Mouse (Mus musculus) intestine, embryonic 15.5 days (tissue): ENCODE data around the gene Sqstm1. TPM values are rescaled to one million over a fixed set of nuclear protein-coding genes. Genes with fewer than 3 reads are reported as not detected.

Experiments used
- ATAC-seq: fragments of 200-750 bp; cut with Nextera tagmentation; 2 replicates; pipeline ENCODE4 v1.8.0; 2017; ENCODE audit warnings: moderate TSS enrichment, moderate library complexity
- H3K27ac ChIP-seq: fragments of 300-500 bp; sonication (generic); 2 replicates; pipeline ENCODE4 v1.5.1; 2015; ENCODE audit warnings: mild to moderate bottlenecking, inconsistent platforms
- H3K27me3 ChIP-seq: fragments of 300-500 bp; sonication (generic); replicated peaks from 2 replicates; pipeline ENCODE4 v1.6.1; 2015; ENCODE audit warnings: inconsistent platforms
- H3K36me3 ChIP-seq: fragments of 300-500 bp; sonication (generic); 2 replicates; pipeline ENCODE4 v1.6.1; 2015; ENCODE audit warnings: inconsistent platforms
- H3K4me1 ChIP-seq: fragments of 300-500 bp; sonication (generic); replicated peaks from 2 replicates; pipeline ENCODE4 v1.6.1; 2015; ENCODE audit warnings: inconsistent platforms
- H3K4me2 ChIP-seq: fragments of 300-500 bp; sonication (generic); replicated peaks from 2 replicates; pipeline ENCODE4 v1.6.1; 2015; ENCODE audit warnings: mild to moderate bottlenecking, inconsistent platforms
- H3K4me3 ChIP-seq: fragments of 300-500 bp; sonication (generic); replicated peaks from 2 replicates; pipeline ENCODE4 v1.5.1; 2015; ENCODE audit warnings: inconsistent platforms
- H3K9ac ChIP-seq: fragments of 300-500 bp; sonication (generic); 2 replicates; pipeline ENCODE4 v1.6.1; 2015; ENCODE audit warnings: inconsistent platforms
- H3K9me3 ChIP-seq: fragments of 300-500 bp; sonication (generic); 2 replicates; pipeline ENCODE4 v1.6.1; 2016; ENCODE audit warnings: inconsistent platforms
- WGBS: fragments of 180-500 bp; shearing (Covaris S2); methylation state at CpG from one replicate; pipeline ENCODE4 v1.1.7; 2015; 5-methylcytosine and 5-hydroxymethylcytosine counted together
- polyA plus RNA-seq: library from polyadenylated mRNA; unstranded; fragments of >200 nt; fragmentation: Nextera tagmentation; extraction: Ambion mirVana; gene quantifications from 2 replicates; pipeline ENCODE4 v1.2.1, GENCODE M21; 2015

The Sqstm1 gene
- polyA plus RNA-seq, 1 experiment from 2014 or later, result 189 TPM

- Histone ChIP-seq H3K4me2 (no peak overlapping the region), H3K4me3 (no peak overlapping the region), H3K27me3 (no peaks in the 10 kb centered on the region), H3K4me1 (peaks cover 41% of the 10 kb centered on the region), H3K27ac (no peak overlapping the region), H3K9me3 (no peaks in the 10 kb centered on the region), H3K9ac (no peak overlapping the region), H3K36me3 (peaks cover 12% of the 10 kb centered on the region; the same call in 1 of the 2 replicates)
- WGBS, result 87% methylated on average over 4 of the region's 4 CpGs
- no peak for ATAC-seq
Measured at GRCm38 (mm10) chr11:50227736-50228135, 17.1 kb upstream of the Sqstm1 start.

DNA sequence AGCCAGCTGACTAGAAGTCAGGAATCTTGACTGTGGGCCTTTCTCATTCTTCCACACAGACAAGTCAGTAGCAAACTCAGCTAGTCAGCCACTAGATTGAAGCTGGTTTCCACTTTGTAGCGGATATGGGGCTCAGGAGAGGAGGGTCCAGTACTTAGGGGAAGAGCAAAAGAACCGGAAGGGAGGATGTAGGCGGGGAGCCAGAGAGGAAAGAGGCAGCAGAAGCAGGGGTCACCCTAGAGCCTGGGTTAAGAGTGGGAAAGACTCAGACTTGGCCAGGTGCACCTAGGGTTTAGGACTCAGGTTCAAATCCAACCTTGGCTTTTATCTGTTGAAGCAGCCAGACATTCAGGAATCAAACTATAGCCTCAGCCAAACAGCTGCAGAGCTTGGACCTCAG lies 16.6 kb upstream of the Sqstm1 start:
- 82% methylated on average over 3 of the region's 3 CpGs for WGBS
- H3K4me3 ChIP-seq, result no peak overlapping the region
- H3K4me2 ChIP-seq, result peak overlapping the region; percentile 94; the same call in 1 of the 2 replicates
- peaks cover 42% of the 10 kb centered on the region for H3K4me1 ChIP-seq
- H3K9ac ChIP-seq, result no peak overlapping the region
- no peak for ATAC-seq
- H3K27ac ChIP-seq, result no peak overlapping the region
- no peaks in the 10 kb centered on the region for H3K9me3 ChIP-seq
- no peaks in the 10 kb centered on the region for H3K27me3 ChIP-seq
- peaks cover 7% of the 10 kb centered on the region; the same call in 1 of the 2 replicates for H3K36me3 ChIP-seq

DNA sequence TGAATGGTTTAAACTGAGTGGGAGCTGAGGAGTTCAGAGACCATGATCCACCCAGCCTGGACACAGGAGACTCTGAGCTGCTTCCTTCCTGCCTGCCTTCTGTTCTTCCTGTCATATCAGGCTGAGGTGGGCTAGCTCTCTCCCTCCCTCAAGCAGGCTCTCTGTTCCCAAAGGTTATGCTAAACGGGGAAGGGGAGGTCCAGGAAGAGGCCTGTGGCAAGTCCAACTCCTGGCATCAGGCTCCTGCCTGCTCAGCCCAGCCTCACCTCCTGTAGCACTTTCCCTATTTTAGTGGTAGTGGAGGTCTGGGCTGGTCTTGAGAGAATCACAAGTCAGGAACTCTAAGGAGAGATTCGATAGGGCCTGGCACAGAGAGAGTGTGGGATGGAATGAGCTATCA lies 15.8 kb upstream of the Sqstm1 start:
- ATAC-seq, result no peak
- Histone ChIP-seq H3K9me3 (no peaks in the 10 kb centered on the region), H3K4me2 (peak overlapping the region; percentile 94), H3K27ac (0 out of 2 replicates have a peak overlapping the region, but pooled peaks have one; percentile 91), H3K9ac (peak overlapping the region; percentile 94), H3K27me3 (no peaks in the 10 kb centered on the region), H3K4me3 (peak overlapping the region; percentile 95), H3K4me1 (peaks cover 42% of the 10 kb centered on the region), H3K36me3 (no peaks in the 10 kb centered on the region)
- 34% methylated on average over 2 of the region's 2 CpGs for WGBS

GRCm38 (mm10) chr11:50225611-50226378 lies 15.2 kb upstream of the Sqstm1 start:
- peaks cover 38% of the 10 kb centered on the region for H3K4me1 ChIP-seq
- H3K4me3 ChIP-seq, result peak overlapping the region; percentile 95
- H3K27me3 ChIP-seq, result no peaks in the 10 kb centered on the region
- H3K36me3 ChIP-seq, result no peaks in the 10 kb centered on the region
- WGBS, result 3% methylated on average over 34 of the region's 34 CpGs
- H3K9me3 ChIP-seq, result no peaks in the 10 kb centered on the region
- H3K9ac ChIP-seq, result peak overlapping the region; percentile 94
- ATAC-seq, result peak; percentile 24
- H3K27ac ChIP-seq, result peak overlapping the region; percentile 91
- peak overlapping the region; percentile 94 for H3K4me2 ChIP-seq

DNA sequence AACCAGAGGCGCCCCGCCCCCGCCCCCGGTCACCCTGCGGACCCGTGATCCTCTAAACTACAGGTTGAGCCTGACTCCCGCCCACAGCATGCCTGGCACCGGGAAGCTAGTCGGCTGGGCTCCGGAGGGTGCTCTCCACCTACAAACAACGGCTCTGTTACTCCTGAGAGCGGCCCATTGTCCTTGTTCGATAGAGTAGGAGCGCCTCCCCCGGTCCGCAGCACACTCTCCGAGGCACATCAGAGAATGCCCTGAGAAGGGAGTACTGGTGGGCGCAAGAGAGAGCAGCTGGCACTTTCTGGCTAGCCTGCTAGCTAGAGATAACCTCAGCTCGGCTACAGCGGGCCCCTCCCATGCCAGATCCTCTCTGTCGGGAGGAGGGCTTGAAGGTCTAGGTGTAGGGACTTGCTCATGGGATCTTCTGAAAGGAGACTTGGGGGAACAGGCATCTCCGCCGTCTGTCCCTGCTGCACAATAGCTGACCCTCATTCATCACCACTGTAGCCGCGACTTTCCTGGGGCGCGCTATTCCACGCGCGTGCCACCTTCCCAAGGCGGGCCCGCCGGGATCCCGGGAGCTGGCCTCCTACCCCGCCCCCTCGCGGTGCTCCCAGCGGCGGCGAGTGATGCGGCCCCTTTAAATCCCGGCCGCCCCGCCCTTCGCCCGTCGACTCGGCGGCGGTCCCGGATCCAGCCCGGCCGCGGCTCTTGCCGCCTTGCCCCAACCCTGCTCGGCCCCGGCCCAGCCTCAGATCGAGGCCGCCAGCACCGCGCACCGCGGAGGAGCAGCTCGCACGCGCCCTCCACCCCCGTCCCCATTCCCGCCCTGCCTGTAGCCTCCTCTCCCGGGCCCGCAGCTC lies 14.3 kb upstream of the Sqstm1 start:
- Histone ChIP-seq H3K4me1 (peaks cover 33% of the 10 kb centered on the region), H3K36me3 (no peaks in the 10 kb centered on the region), H3K9ac (peak overlapping the region; percentile 94), H3K4me3 (peak overlapping the region; percentile 95), H3K27ac (peak overlapping the region; percentile 91), H3K4me2 (peak overlapping the region; percentile 94), H3K27me3 (no peaks in the 10 kb centered on the region), H3K9me3 (no peaks in the 10 kb centered on the region)
- peak; percentile 90 for ATAC-seq
- under 1% methylated on average over 70 of the region's 70 CpGs for WGBS

DNA sequence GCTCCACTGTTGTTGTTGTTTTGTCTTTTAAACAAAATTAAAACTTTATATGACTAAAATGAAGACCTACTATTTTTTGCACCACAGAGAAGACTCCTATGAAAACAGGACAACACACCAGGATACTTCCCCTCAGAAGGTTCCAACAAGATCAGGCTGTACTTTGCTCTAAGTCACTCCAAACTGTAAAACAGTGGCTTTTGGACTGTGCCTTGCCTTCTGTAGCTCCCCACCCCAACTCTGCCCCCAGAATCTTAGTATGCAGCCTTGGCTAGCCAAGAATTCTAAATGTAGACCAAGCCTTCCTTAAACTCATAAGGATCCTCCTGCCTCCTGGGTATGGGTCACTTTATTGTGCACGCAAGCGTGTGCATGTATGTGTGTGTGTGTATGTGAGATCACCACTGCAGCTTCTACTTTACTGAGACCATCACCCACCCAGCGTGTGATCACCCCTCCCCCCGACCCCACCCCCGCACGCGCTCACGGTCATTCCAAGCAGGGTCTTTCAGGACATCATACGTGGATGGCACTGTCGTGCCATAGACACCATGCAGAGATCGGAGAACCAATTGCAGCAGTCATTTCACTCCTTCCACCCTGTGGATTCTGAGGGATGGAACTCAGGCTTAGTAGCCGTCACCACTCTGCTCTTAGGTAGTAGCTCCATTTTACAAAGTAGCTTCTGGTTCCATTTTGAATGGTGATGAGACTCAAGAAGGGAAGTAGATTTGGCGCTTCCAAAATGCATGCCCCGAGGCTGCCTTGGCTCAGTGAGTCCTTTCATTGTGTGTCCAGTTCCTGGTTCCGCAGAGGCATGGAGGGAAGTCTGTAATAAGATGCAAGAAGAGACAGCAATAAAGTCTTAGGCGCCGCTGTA lies 13.4 kb upstream of the Sqstm1 start:
- 5% methylated on average over 17 of the region's 17 CpGs for WGBS

DNA sequence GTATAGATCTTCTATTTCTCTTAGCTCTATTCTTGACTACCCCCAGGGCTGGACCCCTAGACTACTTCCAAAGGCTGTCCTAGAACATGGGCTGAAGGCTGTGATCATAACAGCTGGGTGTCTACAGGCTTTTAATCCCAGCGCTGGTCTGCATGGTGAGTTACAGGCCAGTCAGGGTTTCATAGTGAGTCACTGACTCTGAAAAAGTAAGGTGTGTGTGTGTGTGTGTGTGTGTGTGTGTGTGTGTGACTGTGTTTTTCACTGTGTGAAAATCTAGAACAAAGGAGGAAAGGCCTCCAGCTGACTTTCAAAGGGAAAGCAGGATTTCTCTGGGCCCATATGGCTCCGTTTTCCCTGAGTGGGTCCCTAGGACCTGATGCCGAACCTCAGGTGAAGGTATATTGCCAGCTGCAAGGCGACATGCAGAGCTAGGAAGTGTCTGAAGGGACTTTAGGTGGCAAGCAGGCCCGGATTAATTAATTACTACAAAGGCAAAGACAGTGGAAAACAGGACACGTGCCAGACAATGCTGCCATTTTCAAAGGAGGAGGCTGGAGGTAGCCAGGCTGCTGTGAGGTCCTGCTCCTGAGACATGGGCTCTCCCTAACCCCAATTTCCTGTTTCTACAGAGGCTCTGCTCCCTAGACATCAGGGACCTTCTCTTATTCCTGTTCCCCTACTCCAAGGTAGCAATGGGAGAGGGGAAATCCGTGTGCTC lies 12.1 kb upstream of the Sqstm1 start:
- Histone ChIP-seq H3K27me3 (no peaks in the 10 kb centered on the region), H3K4me3 (no peak overlapping the region), H3K9me3 (no peaks in the 10 kb centered on the region), H3K27ac (no peak overlapping the region), H3K4me2 (peak overlapping the region; percentile 94; the same call in 1 of the 2 replicates), H3K9ac (no peak overlapping the region), H3K4me1 (peaks cover 30% of the 10 kb centered on the region), H3K36me3 (no peaks in the 10 kb centered on the region)
- ATAC-seq, result no peak
- 61% methylated on average over 7 of the region's 7 CpGs for WGBS

More for the DNA sequence above, 13.4 kb upstream of the Sqstm1 start:
- Histone ChIP-seq H3K4me3 (peak overlapping the region; percentile 95), H3K9me3 (no peaks in the 10 kb centered on the region), H3K36me3 (no peaks in the 10 kb centered on the region), H3K4me2 (peak overlapping the region; percentile 94), H3K27ac (peak overlapping the region; percentile 91), H3K4me1 (peaks cover 33% of the 10 kb centered on the region), H3K27me3 (no peaks in the 10 kb centered on the region), H3K9ac (peak overlapping the region; percentile 94)
- ATAC-seq, result peak; percentile 1; the same call in 1 of the 2 replicates

DNA sequence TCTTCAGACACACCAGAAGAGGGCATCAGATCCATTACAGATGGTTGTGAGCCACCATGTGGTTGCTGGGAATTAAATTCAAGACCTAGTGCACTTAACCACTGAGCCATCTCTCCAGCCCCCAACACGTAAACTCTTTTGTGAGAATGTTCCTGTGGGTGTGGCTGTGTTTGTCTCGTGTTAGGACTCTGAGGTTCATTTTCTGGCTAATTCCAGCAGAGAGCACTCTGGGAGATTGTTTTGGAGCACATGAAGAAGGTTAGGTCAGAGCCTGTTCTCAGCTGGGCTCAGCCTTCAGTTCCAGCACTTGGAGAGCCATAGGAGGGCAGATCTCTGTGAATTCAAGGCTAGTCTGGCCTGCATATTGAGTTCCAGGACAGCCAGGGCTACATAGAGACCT lies 9.2 kb upstream of the Sqstm1 start:
- no peak overlapping the region for H3K27ac ChIP-seq
- H3K27me3 ChIP-seq, result no peaks in the 10 kb centered on the region
- no peak overlapping the region for H3K4me3 ChIP-seq
- H3K9ac ChIP-seq, result no peak overlapping the region
- peaks cover 26% of the 10 kb centered on the region for H3K4me1 ChIP-seq
- ATAC-seq, result no peak
- H3K36me3 ChIP-seq, result no peaks in the 10 kb centered on the region
- H3K4me2 ChIP-seq, result no peak overlapping the region
- no peaks in the 10 kb centered on the region for H3K9me3 ChIP-seq
- 55% methylated on average over 2 of the region's 2 CpGs for WGBS

DNA sequence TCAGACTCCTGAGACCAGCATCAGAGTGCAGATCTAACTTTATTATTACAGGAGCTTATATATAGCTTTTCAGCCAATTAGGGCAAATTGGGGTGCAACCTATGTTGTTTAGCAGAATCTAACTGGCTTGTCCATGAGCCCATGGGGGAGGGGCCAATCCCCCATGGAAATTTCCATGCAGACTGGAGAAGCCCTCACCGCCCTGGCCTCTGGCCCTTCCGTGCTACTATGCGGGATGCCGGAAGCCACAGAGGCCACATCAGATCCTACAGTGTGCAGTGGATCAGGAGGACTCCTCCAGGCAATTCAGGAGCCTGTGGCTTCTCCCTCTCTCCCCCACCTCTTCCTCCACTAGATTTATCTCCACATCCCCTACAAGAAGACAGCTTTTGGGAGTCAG lies 7.2 kb upstream of the Sqstm1 start:
- Histone ChIP-seq H3K27me3 (no peaks in the 10 kb centered on the region), H3K4me2 (no peak overlapping the region), H3K4me3 (no peak overlapping the region), H3K9ac (no peak overlapping the region), H3K4me1 (peaks cover 24% of the 10 kb centered on the region), H3K9me3 (no peaks in the 10 kb centered on the region), H3K27ac (no peak overlapping the region), H3K36me3 (no peaks in the 10 kb centered on the region)
- no peak for ATAC-seq
- 66% methylated on average over 4 of the region's 4 CpGs for WGBS

DNA sequence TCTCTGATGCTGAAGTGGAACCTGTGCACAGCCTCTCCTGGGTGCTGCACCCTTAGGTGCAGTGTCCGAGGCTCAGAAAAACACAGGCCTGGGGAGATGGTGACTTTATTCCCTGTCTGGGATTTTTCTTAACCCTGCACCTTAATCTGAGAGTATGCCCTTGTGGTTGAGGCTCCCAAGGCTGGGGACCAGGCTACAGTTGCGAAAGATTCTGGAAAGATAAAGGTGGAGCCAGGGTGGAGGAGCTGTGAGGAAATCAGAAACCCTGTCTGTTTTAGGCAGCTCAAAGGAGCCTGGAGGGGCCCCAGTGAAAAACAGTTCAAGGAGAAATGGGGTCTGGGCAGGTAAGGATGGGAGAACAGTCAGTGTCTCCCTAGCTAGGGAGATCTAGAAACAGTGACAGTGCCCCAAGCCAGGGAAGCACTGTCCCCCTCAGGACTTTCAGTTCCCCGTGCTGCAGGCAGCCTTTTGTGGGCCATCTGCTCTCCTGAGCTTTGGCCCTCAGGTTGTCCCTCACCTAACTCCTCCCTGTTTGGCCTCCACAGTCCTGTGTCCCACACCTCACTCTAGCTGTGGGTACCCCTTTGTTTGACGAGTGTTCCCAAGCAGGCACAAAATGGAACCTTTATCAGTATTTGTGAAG lies 6.2 kb upstream of the Sqstm1 start:
- Histone ChIP-seq H3K4me2 (no peak overlapping the region), H3K4me1 (peaks cover 23% of the 10 kb centered on the region), H3K9ac (no peak overlapping the region), H3K27me3 (no peaks in the 10 kb centered on the region), H3K27ac (no peak overlapping the region), H3K36me3 (no peaks in the 10 kb centered on the region), H3K9me3 (no peaks in the 10 kb centered on the region), H3K4me3 (no peak overlapping the region)
- no peak for ATAC-seq
- WGBS, result 74% methylated on average over 4 of the region's 4 CpGs

- Histone ChIP-seq H3K27me3 (no peaks in the 10 kb centered on the region), H3K27ac (no peak overlapping the region), H3K9ac (no peak overlapping the region), H3K36me3 (no peaks in the 10 kb centered on the region), H3K4me2 (peak overlapping the region; percentile 24), H3K9me3 (no peaks in the 10 kb centered on the region), H3K4me3 (no peak overlapping the region), H3K4me1 (peaks cover 28% of the 10 kb centered on the region)
- no peak for ATAC-seq
- 25% methylated on average over 9 of the region's 9 CpGs for WGBS
Measured at GRCm38 (mm10) chr11:50215633-50216032, 5.0 kb upstream of the Sqstm1 start.
